Mouse (Mus musculus) CH12.LX (cell line): ENCODE results near the gene Esrra.

Experiments used
- CHD1 ChIP-seq: IDR thresholded peaks from 2 replicates; pipeline ENCODE4 v1.6.1; 2012; ENCODE audit warnings: low read depth, low read length, improper control_type of control experiment, inconsistent platforms
- CTCF ChIP-seq, 2 experiments: IDR thresholded peaks in 1 of 2; conservative IDR thresholded peaks in 1 of 2; 2 replicates each; pipeline ENCODE4 v1.5.1; 2011 to 2012; ENCODE audit warnings: low read depth in 2 of 2, low read length in 2 of 2, improper control_type of control experiment in 1 of 2, inconsistent platforms in 1 of 2, mild to moderate bottlenecking in 1 of 2, moderate library complexity in 1 of 2
- KAT2A ChIP-seq: IDR thresholded peaks from 2 replicates; pipeline ENCODE4 v1.6.1; 2012; ENCODE audit warnings: low read length, improper control_type of control experiment, inconsistent platforms; ENCODE audit not compliant: insufficient replicate concordance
- MAFK ChIP-seq: IDR thresholded peaks from 2 replicates; pipeline ENCODE4 v1.6.1; 2011; ENCODE audit warnings: low read length, improper control_type of control experiment; ENCODE audit not compliant: insufficient replicate concordance
- MAX ChIP-seq: IDR thresholded peaks from 2 replicates; pipeline ENCODE4 v1.6.1; 2011; ENCODE audit warnings: low read length, improper control_type of control experiment
- NELFE ChIP-seq: IDR thresholded peaks from 2 replicates; pipeline ENCODE4 v1.6.1; 2011; ENCODE audit warnings: low read depth, low read length, improper control_type of control experiment
- POLR2A ChIP-seq: IDR thresholded peaks from 2 replicates; pipeline ENCODE4 v1.6.1; 2011; ENCODE audit warnings: low read depth, mild to moderate bottlenecking, improper control_type of control experiment, low read length
- RAD21 ChIP-seq: IDR thresholded peaks from 2 replicates; pipeline ENCODE4 v1.6.1; 2011; ENCODE audit warnings: low read depth, mild to moderate bottlenecking, low read length, improper control_type of control experiment, moderate library complexity
- TCF12 ChIP-seq: IDR thresholded peaks from 2 replicates; pipeline ENCODE4 v1.6.1; 2014; ENCODE audit warnings: low read depth, mild to moderate bottlenecking, inconsistent platforms, low read length, improper control_type of control experiment
- UBTF ChIP-seq: IDR thresholded peaks from 2 replicates; pipeline ENCODE4 v1.6.1; 2012; ENCODE audit warnings: low read depth, mild to moderate bottlenecking, inconsistent platforms, low read length, improper control_type of control experiment, moderate library complexity
- USF1 ChIP-seq: IDR thresholded peaks from 2 replicates; pipeline ENCODE4 v1.6.1; 2014; ENCODE audit warnings: low read depth, mild to moderate bottlenecking, inconsistent platforms, low read length, improper control_type of control experiment
- USF2 ChIP-seq: conservative IDR thresholded peaks from 2 replicates; pipeline ENCODE4 v1.6.1; 2011; ENCODE audit warnings: low read depth, low read length, improper control_type of control experiment
- ZC3H11A ChIP-seq: IDR thresholded peaks from 2 replicates; pipeline ENCODE4 v1.6.1; 2012; ENCODE audit warnings: low read depth, mild to moderate bottlenecking, inconsistent platforms, low read length, improper control_type of control experiment

DNA sequence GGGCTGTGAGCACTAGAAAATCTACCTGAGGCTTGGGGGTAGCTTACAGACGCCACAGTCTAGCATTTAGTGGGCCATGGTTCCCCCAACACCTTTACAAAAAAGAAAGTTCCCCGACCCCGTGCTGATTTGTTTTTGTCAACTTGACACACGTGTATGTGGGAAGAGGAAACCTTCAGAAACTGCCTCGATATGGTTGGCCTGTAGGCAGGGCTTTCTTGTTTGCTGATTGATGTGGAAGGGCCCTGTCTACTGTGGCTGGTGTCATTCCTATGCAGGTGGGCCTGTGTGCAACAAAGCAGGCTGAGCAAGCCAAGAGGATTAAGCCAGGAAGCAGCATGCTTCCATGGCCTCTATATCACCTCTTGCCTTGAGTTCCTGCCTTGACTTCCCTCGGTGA is 8.6 kb downstream of the Esrra start:
- no peak for TF ChIP-seq MAX
- no peak for TF ChIP-seq CTCF (conservative IDR thresholded peaks at IDR 0.05 in 1 of 2, IDR thresholded peaks at IDR 0.05 in 1 of 2; ENCODE audit: low read depth in 2 of 2, low read length in 2 of 2)
- no peak for TF ChIP-seq POLR2A
- no peak for TF ChIP-seq UBTF
- TF ChIP-seq USF2: no peak
- TF ChIP-seq KAT2A: no peak
- no peak for TF ChIP-seq TCF12
- no peak for TF ChIP-seq ZC3H11A
- TF ChIP-seq CHD1: no peak
- TF ChIP-seq MAFK: no peak
- no peak for TF ChIP-seq RAD21
- TF ChIP-seq NELFE: no peak
- no peak for TF ChIP-seq USF1
